Mouse (Mus musculus): ENCODE measurements around the gene Ahrr. TPM values are rescaled to one million over a fixed set of nuclear protein-coding genes. Genes with fewer than 3 reads are reported as not detected.
A peak's percentile ranks its signal among the peaks of the same experiment; 100 is the strongest.

The Ahrr gene
- polyA plus RNA-seq, 1 experiment from 2014 or later, result 0.96 TPM

GRCm38 (mm10) chr13:74260231-74260992 is 31.7 kb downstream of the Ahrr start:
- Histone ChIP-seq H3K9ac (ENCODE audit: low read length) (peak overlapping the region; percentile 80), H3K27ac (replicated peaks; ENCODE audit: low read depth, low read length) (0 out of 2 replicates have a peak overlapping the region, but pooled peaks have one; percentile 17), H3K4me2 (ENCODE audit: low read depth, severe bottlenecking) (peak overlapping the region; percentile 80), H3K27me3 (ENCODE audit: control insufficient read depth, insufficient read depth, low read length) (no peaks in the 10 kb centered on the region), H3K4me3 (ENCODE audit: low read depth, low read length) (peak overlapping the region; percentile 47), H3K36me3 (ENCODE audit: control insufficient read depth, insufficient read depth, low read length) (no peaks in the 10 kb centered on the region), H3K4me1 (ENCODE audit: control insufficient read depth, insufficient read depth, low read length) (no peaks in the 10 kb centered on the region), H3K9me3 (ENCODE audit: control insufficient read depth, low read length) (no peaks in the 10 kb centered on the region)
- peak; percentile 79; the same call in 1 of the 2 replicates for ATAC-seq (ENCODE audit: insufficient number of reproducible peaks, low FRiP score, low TSS enrichment, low read depth)
- peak; percentile 80 for DNase-seq (ENCODE audit: low spot score)
- 3% methylated on average over 10 of the region's 10 CpGs for WGBS

GRCm38 (mm10) chr13:74259460-74260230 is 32.5 kb downstream of the Ahrr start:
- peak overlapping the region; percentile 47 for H3K4me3 ChIP-seq (ENCODE audit: low read depth, low read length)
- no peaks in the 10 kb centered on the region for H3K36me3 ChIP-seq (ENCODE audit: control insufficient read depth, insufficient read depth, low read length)
- DNase-seq (ENCODE audit: low spot score) (peak; percentile 72), ATAC-seq (ENCODE audit: insufficient number of reproducible peaks, low FRiP score, low TSS enrichment, low read depth) (peak; percentile 85)
- H3K4me1 ChIP-seq (ENCODE audit: control insufficient read depth, insufficient read depth, low read length), result no peaks in the 10 kb centered on the region
- no peaks in the 10 kb centered on the region for H3K9me3 ChIP-seq (ENCODE audit: control insufficient read depth, low read length)
- H3K9ac ChIP-seq (ENCODE audit: low read length), result peak overlapping the region; percentile 80
- 0 out of 2 replicates have a peak overlapping the region, but pooled peaks have one; percentile 17 for H3K27ac ChIP-seq (replicated peaks; ENCODE audit: low read depth, low read length)
- H3K4me2 ChIP-seq (ENCODE audit: low read depth, severe bottlenecking), result peak overlapping the region; percentile 80
- WGBS, result 4% methylated on average over 35 of the region's 35 CpGs
- H3K27me3 ChIP-seq (ENCODE audit: control insufficient read depth, insufficient read depth, low read length), result no peaks in the 10 kb centered on the region

- Histone ChIP-seq H3K27me3 (ENCODE audit: control insufficient read depth, insufficient read depth, low read length) (no peaks in the 10 kb centered on the region), H3K4me1 (ENCODE audit: control insufficient read depth, insufficient read depth, low read length) (no peaks in the 10 kb centered on the region), H3K27ac (replicated peaks; ENCODE audit: low read depth, low read length) (no peak overlapping the region), H3K9me3 (ENCODE audit: control insufficient read depth, low read length) (no peaks in the 10 kb centered on the region), H3K36me3 (ENCODE audit: control insufficient read depth, insufficient read depth, low read length) (no peaks in the 10 kb centered on the region), H3K4me2 (ENCODE audit: low read depth, severe bottlenecking) (no peak overlapping the region), H3K4me3 (ENCODE audit: low read depth, low read length) (no peak overlapping the region), H3K9ac (ENCODE audit: low read length) (no peak overlapping the region)
- DNase-seq (ENCODE audit: low spot score) (no peak), ATAC-seq (ENCODE audit: insufficient number of reproducible peaks, low FRiP score, low TSS enrichment, low read depth) (no peak)
Measured at GRCm38 (mm10) chr13:74246494-74246893, 45.6 kb downstream of the Ahrr start.

GRCm38 (mm10) chr13:74245899-74246231 is 46.3 kb downstream of the Ahrr start:
- Histone ChIP-seq H3K4me3 (ENCODE audit: low read depth, low read length) (no peak overlapping the region), H3K4me1 (ENCODE audit: control insufficient read depth, insufficient read depth, low read length) (no peaks in the 10 kb centered on the region), H3K9me3 (ENCODE audit: control insufficient read depth, low read length) (no peaks in the 10 kb centered on the region), H3K36me3 (ENCODE audit: control insufficient read depth, insufficient read depth, low read length) (no peaks in the 10 kb centered on the region), H3K4me2 (ENCODE audit: low read depth, severe bottlenecking) (no peak overlapping the region), H3K27ac (replicated peaks; ENCODE audit: low read depth, low read length) (no peak overlapping the region), H3K27me3 (ENCODE audit: control insufficient read depth, insufficient read depth, low read length) (no peaks in the 10 kb centered on the region), H3K9ac (ENCODE audit: low read length) (no peak overlapping the region)
- WGBS, result 70% methylated on average over 4 of the region's 4 CpGs
- DNase-seq (ENCODE audit: low spot score) (no peak), ATAC-seq (ENCODE audit: insufficient number of reproducible peaks, low FRiP score, low TSS enrichment, low read depth) (peak; percentile 51; the same call in 1 of the 2 replicates)

- Histone ChIP-seq H3K4me2 (ENCODE audit: low read depth, severe bottlenecking) (no peak overlapping the region), H3K4me1 (ENCODE audit: control insufficient read depth, insufficient read depth, low read length) (no peaks in the 10 kb centered on the region), H3K27me3 (ENCODE audit: control insufficient read depth, insufficient read depth, low read length) (no peaks in the 10 kb centered on the region), H3K4me3 (ENCODE audit: low read depth, low read length) (no peak overlapping the region), H3K9me3 (ENCODE audit: control insufficient read depth, low read length) (no peaks in the 10 kb centered on the region), H3K36me3 (ENCODE audit: control insufficient read depth, insufficient read depth, low read length) (no peaks in the 10 kb centered on the region), H3K9ac (ENCODE audit: low read length) (no peak overlapping the region), H3K27ac (replicated peaks; ENCODE audit: low read depth, low read length) (no peak overlapping the region)
- peak; percentile 78 for DNase-seq (ENCODE audit: low spot score)
- 41% methylated on average over 17 of the region's 17 CpGs for WGBS
- ATAC-seq (ENCODE audit: insufficient number of reproducible peaks, low FRiP score, low TSS enrichment, low read depth), result peak; percentile 91
Measured at GRCm38 (mm10) chr13:74245214-74245898, 46.8 kb downstream of the Ahrr start.

GRCm38 (mm10) chr13:74237574-74237973 is 54.6 kb downstream of the Ahrr start:
- Histone ChIP-seq H3K27ac (replicated peaks; ENCODE audit: low read depth, low read length) (no peak overlapping the region), H3K4me1 (ENCODE audit: control insufficient read depth, insufficient read depth, low read length) (no peaks in the 10 kb centered on the region), H3K4me3 (ENCODE audit: low read depth, low read length) (no peak overlapping the region), H3K36me3 (ENCODE audit: control insufficient read depth, insufficient read depth, low read length) (no peaks in the 10 kb centered on the region), H3K4me2 (ENCODE audit: low read depth, severe bottlenecking) (no peak overlapping the region), H3K27me3 (ENCODE audit: control insufficient read depth, insufficient read depth, low read length) (no peaks in the 10 kb centered on the region), H3K9ac (ENCODE audit: low read length) (no peak overlapping the region), H3K9me3 (ENCODE audit: control insufficient read depth, low read length) (no peaks in the 10 kb centered on the region)
- DNase-seq (ENCODE audit: low spot score) (no peak), ATAC-seq (ENCODE audit: insufficient number of reproducible peaks, low FRiP score, low TSS enrichment, low read depth) (no peak)
- 76% methylated on average over 7 of the region's 7 CpGs for WGBS

GRCm38 (mm10) chr13:74220659-74221058 is 71.5 kb downstream of the Ahrr start:
- Histone ChIP-seq H3K4me2 (ENCODE audit: low read depth, severe bottlenecking) (no peak overlapping the region), H3K9ac (ENCODE audit: low read length) (no peak overlapping the region), H3K4me3 (ENCODE audit: low read depth, low read length) (no peak overlapping the region), H3K36me3 (ENCODE audit: control insufficient read depth, insufficient read depth, low read length) (no peaks in the 10 kb centered on the region), H3K27me3 (ENCODE audit: control insufficient read depth, insufficient read depth, low read length) (no peaks in the 10 kb centered on the region), H3K9me3 (ENCODE audit: control insufficient read depth, low read length) (no peaks in the 10 kb centered on the region), H3K27ac (replicated peaks; ENCODE audit: low read depth, low read length) (no peak overlapping the region), H3K4me1 (ENCODE audit: control insufficient read depth, insufficient read depth, low read length) (no peaks in the 10 kb centered on the region)
- WGBS, result 47% methylated on average over 1 of the region's 1 CpGs
- no peak for DNase-seq (ENCODE audit: low spot score)
- no peak for ATAC-seq (ENCODE audit: insufficient number of reproducible peaks, low FRiP score, low TSS enrichment, low read depth)

GRCm38 (mm10) chr13:74218441-74218840 is 73.7 kb downstream of the Ahrr start:
- no peak for DNase-seq (ENCODE audit: low spot score)
- no peak overlapping the region for H3K4me3 ChIP-seq (ENCODE audit: low read depth, low read length)
- H3K9me3 ChIP-seq (ENCODE audit: control insufficient read depth, low read length), result no peaks in the 10 kb centered on the region
- no peak overlapping the region for H3K27ac ChIP-seq (replicated peaks; ENCODE audit: low read depth, low read length)
- no peaks in the 10 kb centered on the region for H3K27me3 ChIP-seq (ENCODE audit: control insufficient read depth, insufficient read depth, low read length)
- ATAC-seq (ENCODE audit: insufficient number of reproducible peaks, low FRiP score, low TSS enrichment, low read depth), result no peak
- H3K4me2 ChIP-seq (ENCODE audit: low read depth, severe bottlenecking), result no peak overlapping the region
- H3K9ac ChIP-seq (ENCODE audit: low read length), result no peak overlapping the region
- 80% methylated on average over 3 of the region's 3 CpGs for WGBS
- no peaks in the 10 kb centered on the region for H3K36me3 ChIP-seq (ENCODE audit: control insufficient read depth, insufficient read depth, low read length)
- no peaks in the 10 kb centered on the region for H3K4me1 ChIP-seq (ENCODE audit: control insufficient read depth, insufficient read depth, low read length)
